Mouse (Mus musculus) kidney, embryonic 16.5 days (tissue): ENCODE results near the gene Cdh3. TPM values are rescaled to one million over a fixed set of nuclear protein-coding genes. Genes with fewer than 3 reads are reported as not detected.

Experiments
- ATAC-seq: fragments of 200-750 bp; cut with Nextera tagmentation; 2 replicates; pipeline ENCODE4 v1.8.0; 2017; ENCODE audit warnings: moderate TSS enrichment; ENCODE audit not compliant: low FRiP score, low TSS enrichment
- H3K27ac ChIP-seq: fragments of 300-500 bp; sonication (generic); 2 replicates; pipeline ENCODE4 v1.5.1; 2014; ENCODE audit warnings: low read length
- H3K27me3 ChIP-seq: fragments of 300-500 bp; sonication (generic); 2 replicates; pipeline ENCODE4 v1.6.1; 2014; ENCODE audit warnings: low read length, control low read depth, mixed read lengths; ENCODE audit not compliant: insufficient read depth
- H3K36me3 ChIP-seq: fragments of 300-500 bp; sonication (generic); 2 replicates; pipeline ENCODE4 v1.6.1; 2014; ENCODE audit warnings: low read length, control low read depth, mixed read lengths; ENCODE audit not compliant: insufficient read depth
- H3K4me1 ChIP-seq: fragments of 300-500 bp; sonication (generic); 2 replicates; pipeline ENCODE4 v1.6.1; 2014; ENCODE audit warnings: low read length, control low read depth, mixed read lengths; ENCODE audit not compliant: insufficient read depth
- H3K4me2 ChIP-seq: fragments of 300-500 bp; sonication (generic); replicated peaks from 2 replicates; pipeline ENCODE4 v1.6.1; 2014; ENCODE audit warnings: low read depth, low read length
- H3K4me3 ChIP-seq: fragments of 300-500 bp; sonication (generic); 2 replicates; pipeline ENCODE4 v1.5.1; 2014; ENCODE audit warnings: mild to moderate bottlenecking, low read length
- H3K9ac ChIP-seq: fragments of 300-500 bp; sonication (generic); replicated peaks from 2 replicates; pipeline ENCODE4 v1.6.1; 2014; ENCODE audit warnings: low read length
- H3K9me3 ChIP-seq: fragments of 300-500 bp; sonication (generic); 2 replicates; pipeline ENCODE4 v1.6.1; 2016; ENCODE audit warnings: low read length, control low read depth
- WGBS: fragments of 180-500 bp; shearing (Covaris S2); extraction: QIAGEN DNeasy Blood & Tissue Kit; methylation state at CpG from one replicate; pipeline ENCODE4 v1.1.7; 2014; 5-methylcytosine and 5-hydroxymethylcytosine counted together
- polyA plus RNA-seq: library from polyadenylated mRNA; unstranded; fragments of >200 nt; fragmentation: Nextera tagmentation; extraction: Ambion mirVana; gene quantifications from 2 replicates; pipeline ENCODE4 v1.2.1, GENCODE M21; 2015

The Cdh3 gene
- polyA plus RNA-seq, 1 experiment from 2014 or later, result 31.0 TPM

- Histone ChIP-seq H3K9ac (no peak overlapping the region), H3K9me3 (no peaks in the 10 kb centered on the region), H3K27ac (0 out of 2 replicates have a peak overlapping the region, but pooled peaks have one; percentile 2), H3K36me3 (no peaks in the 10 kb centered on the region), H3K4me1 (peaks cover 15% of the 10 kb centered on the region), H3K27me3 (no peaks in the 10 kb centered on the region), H3K4me3 (no peak overlapping the region), H3K4me2 (no peak overlapping the region)
- ATAC-seq, result no peak
- WGBS, result 80% methylated on average over 7 of the region's 7 CpGs
Measured at GRCm38 (mm10) chr8:106520578-106520977, 9.9 kb downstream of the Cdh3 start.

- Histone ChIP-seq H3K36me3 (no peaks in the 10 kb centered on the region), H3K4me1 (peaks cover 7% of the 10 kb centered on the region), H3K27ac (peak overlapping the region; percentile 67), H3K9ac (no peak overlapping the region), H3K4me3 (no peak overlapping the region), H3K9me3 (no peaks in the 10 kb centered on the region), H3K27me3 (no peaks in the 10 kb centered on the region), H3K4me2 (no peak overlapping the region)
- 44% methylated on average over 9 of the region's 9 CpGs for WGBS
- ATAC-seq, result peak; percentile 46; the same call in 1 of the 2 replicates
Measured at GRCm38 (mm10) chr8:106521845-106522244, 11.2 kb downstream of the Cdh3 start.

- H3K9me3 ChIP-seq, result no peaks in the 10 kb centered on the region
- no peaks in the 10 kb centered on the region for H3K27me3 ChIP-seq
- H3K27ac ChIP-seq, result no peak overlapping the region
- H3K4me1 ChIP-seq, result no peaks in the 10 kb centered on the region
- no peak overlapping the region for H3K4me3 ChIP-seq
- WGBS, result 62% methylated on average over 6 of the region's 6 CpGs
- H3K9ac ChIP-seq, result no peak overlapping the region
- H3K4me2 ChIP-seq, result no peak overlapping the region
- ATAC-seq, result no peak
- 0 out of 2 replicates have a peak, but pooled peaks cover 4% of the 10 kb centered on the region for H3K36me3 ChIP-seq
Measured at GRCm38 (mm10) chr8:106526725-106527124, 16.0 kb downstream of the Cdh3 start.

GRCm38 (mm10) chr8:106527241-106528036, 16.7 kb downstream of the Cdh3 start:
- ATAC-seq, result no peak
- no peak overlapping the region for H3K4me3 ChIP-seq
- H3K36me3 ChIP-seq, result 0 out of 2 replicates have a peak, but pooled peaks cover 4% of the 10 kb centered on the region
- H3K9me3 ChIP-seq, result no peaks in the 10 kb centered on the region
- no peaks in the 10 kb centered on the region for H3K27me3 ChIP-seq
- no peak overlapping the region for H3K4me2 ChIP-seq
- H3K27ac ChIP-seq, result no peak overlapping the region
- WGBS, result 85% methylated on average over 9 of the region's 9 CpGs
- H3K4me1 ChIP-seq, result no peaks in the 10 kb centered on the region
- H3K9ac ChIP-seq, result no peak overlapping the region

GRCm38 (mm10) chr8:106528596-106529249, 18.0 kb downstream of the Cdh3 start:
- WGBS, result 72% methylated on average over 9 of the region's 9 CpGs
- Histone ChIP-seq H3K27me3 (no peaks in the 10 kb centered on the region), H3K4me3 (no peak overlapping the region), H3K9me3 (no peaks in the 10 kb centered on the region), H3K4me1 (no peaks in the 10 kb centered on the region), H3K9ac (no peak overlapping the region), H3K4me2 (no peak overlapping the region), H3K27ac (no peak overlapping the region), H3K36me3 (0 out of 2 replicates have a peak, but pooled peaks cover 4% of the 10 kb centered on the region)
- ATAC-seq, result 0 out of 2 replicates have a peak, but pooled peaks have one; percentile 35

GRCm38 (mm10) chr8:106529885-106530482, 19.3 kb downstream of the Cdh3 start:
- ATAC-seq, result no peak
- no peaks in the 10 kb centered on the region for H3K27me3 ChIP-seq
- no peak overlapping the region for H3K4me3 ChIP-seq
- WGBS, result 95% methylated on average over 10 of the region's 10 CpGs
- H3K27ac ChIP-seq, result no peak overlapping the region
- H3K9me3 ChIP-seq, result no peaks in the 10 kb centered on the region
- H3K4me2 ChIP-seq, result no peak overlapping the region
- H3K9ac ChIP-seq, result no peak overlapping the region
- H3K36me3 ChIP-seq, result 0 out of 2 replicates have a peak, but pooled peaks cover 4% of the 10 kb centered on the region
- H3K4me1 ChIP-seq, result no peaks in the 10 kb centered on the region

GRCm38 (mm10) chr8:106530566-106530965, 19.9 kb downstream of the Cdh3 start:
- Histone ChIP-seq H3K4me3 (no peak overlapping the region), H3K4me2 (no peak overlapping the region), H3K4me1 (no peaks in the 10 kb centered on the region), H3K27ac (no peak overlapping the region), H3K9me3 (no peaks in the 10 kb centered on the region), H3K9ac (no peak overlapping the region), H3K36me3 (0 out of 2 replicates have a peak, but pooled peaks cover 4% of the 10 kb centered on the region), H3K27me3 (no peaks in the 10 kb centered on the region)
- 75% methylated on average over 4 of the region's 4 CpGs for WGBS
- ATAC-seq, result no peak

GRCm38 (mm10) chr8:106533709-106534108, 23.0 kb downstream of the Cdh3 start:
- H3K4me2 ChIP-seq, result no peak overlapping the region
- H3K4me3 ChIP-seq, result no peak overlapping the region
- H3K4me1 ChIP-seq, result no peaks in the 10 kb centered on the region
- 73% methylated on average over 7 of the region's 7 CpGs for WGBS
- no peak overlapping the region for H3K27ac ChIP-seq
- ATAC-seq, result no peak
- 0 out of 2 replicates have a peak, but pooled peaks cover 9% of the 10 kb centered on the region for H3K36me3 ChIP-seq
- H3K9me3 ChIP-seq, result no peaks in the 10 kb centered on the region
- no peak overlapping the region for H3K9ac ChIP-seq
- no peaks in the 10 kb centered on the region for H3K27me3 ChIP-seq

- no peak overlapping the region for H3K27ac ChIP-seq
- 38% methylated on average over 6 of the region's 6 CpGs for WGBS
- H3K4me3 ChIP-seq, result no peak overlapping the region
- no peak for ATAC-seq
- H3K4me1 ChIP-seq, result no peaks in the 10 kb centered on the region
- H3K9me3 ChIP-seq, result no peaks in the 10 kb centered on the region
- no peak overlapping the region for H3K9ac ChIP-seq
- H3K4me2 ChIP-seq, result no peak overlapping the region
- H3K27me3 ChIP-seq, result no peaks in the 10 kb centered on the region
- H3K36me3 ChIP-seq, result 0 out of 2 replicates have a peak, but pooled peaks cover 9% of the 10 kb centered on the region
Measured at GRCm38 (mm10) chr8:106534449-106534848, 23.8 kb downstream of the Cdh3 start.
